Mouse (Mus musculus) erythroblast, embryonic 14.5 days (primary cell): ENCODE measurements at regions not wholly inside any gene's neighbourhood (a gene's known extent, or its start where the extent isn't known, plus 50 kb on each side); places are given as distances from the start of the nearest gene placed in this dataset.

Experiments used
- H3K27me3 ChIP-seq: 2 replicates; pipeline ENCODE4 v1.6.1; 2012; ENCODE audit warnings: inconsistent platforms; ENCODE audit not compliant: control insufficient read depth
- H3K36me3 ChIP-seq: 2 replicates; pipeline ENCODE4 v1.6.1; 2012; ENCODE audit warnings: mild to moderate bottlenecking, inconsistent platforms; ENCODE audit not compliant: control insufficient read depth
- H3K4me1 ChIP-seq: 2 replicates; pipeline ENCODE4 v1.6.1; 2012; ENCODE audit warnings: inconsistent platforms; ENCODE audit not compliant: control insufficient read depth
- H3K4me3 ChIP-seq: replicated peaks from 2 replicates; pipeline ENCODE3; 2012; ENCODE audit warnings: moderate library complexity, mild to moderate bottlenecking, inconsistent platforms
- H3K9me3 ChIP-seq: 2 replicates; pipeline ENCODE4 v1.6.1; 2012; ENCODE audit warnings: low read length, inconsistent platforms, mixed read lengths; ENCODE audit not compliant: control insufficient read depth
- GATA1 ChIP-seq: IDR thresholded peaks from 2 replicates; pipeline ENCODE4 v1.6.1; 2012; ENCODE audit warnings: low read length, inconsistent platforms, mixed read lengths
- TAL1 ChIP-seq: IDR thresholded peaks from 3 replicates; pipeline ENCODE4 v1.6.1; 2012; ENCODE audit warnings: low read length, inconsistent platforms, mixed read lengths

GRCm38 (mm10) chr13:118849541-118849940 is 179.9 kb downstream of the Fgf10 start:
- Histone ChIP-seq H3K9me3 (no peaks in the 10 kb centered on the region), H3K4me1 (no peaks in the 10 kb centered on the region), H3K27me3 (no peaks in the 10 kb centered on the region), H3K4me3 (no peak overlapping the region), H3K36me3 (no peaks in the 10 kb centered on the region)
- TF ChIP-seq TAL1 (no peak), GATA1 (no peak)

GRCm38 (mm10) chr13:118850708-118851107 is 181.1 kb downstream of the Fgf10 start:
- Histone ChIP-seq H3K4me1 (no peaks in the 10 kb centered on the region), H3K36me3 (no peaks in the 10 kb centered on the region), H3K9me3 (no peaks in the 10 kb centered on the region), H3K27me3 (no peaks in the 10 kb centered on the region), H3K4me3 (no peak overlapping the region)
- no peak for TF ChIP-seq TAL1
- TF ChIP-seq GATA1, result no peak

- Histone ChIP-seq H3K27me3 (no peaks in the 10 kb centered on the region), H3K4me3 (no peak overlapping the region), H3K36me3 (no peaks in the 10 kb centered on the region), H3K4me1 (no peaks in the 10 kb centered on the region), H3K9me3 (no peaks in the 10 kb centered on the region)
- no peak for TF ChIP-seq GATA1
- no peak for TF ChIP-seq TAL1
These were observed 216.8 kb downstream of the Fgf10 start for GRCm38 (mm10) chr13:118886339-118886810.

GRCm38 (mm10) chr13:118895079-118895478 is 225.5 kb downstream of the Fgf10 start:
- no peaks in the 10 kb centered on the region for H3K36me3 ChIP-seq
- no peaks in the 10 kb centered on the region for H3K27me3 ChIP-seq
- no peak overlapping the region for H3K4me3 ChIP-seq
- no peaks in the 10 kb centered on the region for H3K9me3 ChIP-seq
- no peak for TF ChIP-seq TAL1
- no peak for TF ChIP-seq GATA1
- H3K4me1 ChIP-seq, result no peaks in the 10 kb centered on the region

- Histone ChIP-seq H3K27me3 (no peaks in the 10 kb centered on the region), H3K4me1 (no peaks in the 10 kb centered on the region), H3K9me3 (no peaks in the 10 kb centered on the region), H3K36me3 (no peaks in the 10 kb centered on the region), H3K4me3 (no peak overlapping the region)
- TF ChIP-seq GATA1, result no peak
- TF ChIP-seq TAL1, result no peak
These were observed 232.4 kb downstream of the Fgf10 start for GRCm38 (mm10) chr13:118901950-118902349.

GRCm38 (mm10) chr13:118910351-118910750 is 240.8 kb downstream of the Fgf10 start:
- Histone ChIP-seq H3K27me3 (no peaks in the 10 kb centered on the region), H3K4me1 (no peaks in the 10 kb centered on the region), H3K4me3 (no peak overlapping the region), H3K36me3 (no peaks in the 10 kb centered on the region), H3K9me3 (no peaks in the 10 kb centered on the region)
- no peak for TF ChIP-seq TAL1
- TF ChIP-seq GATA1, result no peak

- Histone ChIP-seq H3K4me1 (no peaks in the 10 kb centered on the region), H3K4me3 (no peak overlapping the region), H3K27me3 (no peaks in the 10 kb centered on the region), H3K36me3 (no peaks in the 10 kb centered on the region), H3K9me3 (no peaks in the 10 kb centered on the region)
- TF ChIP-seq TAL1 (no peak), GATA1 (no peak)
These were observed 271.2 kb downstream of the Fgf10 start for GRCm38 (mm10) chr13:118940786-118941185.

GRCm38 (mm10) chr13:118966120-118966676 is 296.6 kb downstream of the Fgf10 start:
- Histone ChIP-seq H3K36me3 (no peaks in the 10 kb centered on the region), H3K9me3 (no peaks in the 10 kb centered on the region), H3K4me3 (no peak overlapping the region), H3K27me3 (no peaks in the 10 kb centered on the region), H3K4me1 (no peaks in the 10 kb centered on the region)
- TF ChIP-seq GATA1, result no peak
- TF ChIP-seq TAL1, result no peak

- Histone ChIP-seq H3K27me3 (no peaks in the 10 kb centered on the region), H3K36me3 (no peaks in the 10 kb centered on the region)
These were observed 298.1 kb downstream of the Fgf10 start for GRCm38 (mm10) chr13:118967707-118968106.

GRCm38 (mm10) chr13:118975008-118975407 is 305.4 kb downstream of the Fgf10 start:
- Histone ChIP-seq H3K9me3 (no peaks in the 10 kb centered on the region), H3K4me3 (no peak overlapping the region), H3K36me3 (no peaks in the 10 kb centered on the region), H3K27me3 (no peaks in the 10 kb centered on the region), H3K4me1 (no peaks in the 10 kb centered on the region)
- TF ChIP-seq TAL1 (no peak), GATA1 (no peak)

More at GRCm38 (mm10) chr13:118967707-118968106, 298.1 kb downstream of the Fgf10 start:
- no peaks in the 10 kb centered on the region for H3K4me1 ChIP-seq
- no peak overlapping the region for H3K4me3 ChIP-seq
- H3K9me3 ChIP-seq, result no peaks in the 10 kb centered on the region
- TF ChIP-seq TAL1, result no peak
- TF ChIP-seq GATA1, result no peak
